Mouse (Mus musculus) G1E (cell line): ENCODE data around the gene Vapb.

Experiments
- CTCF ChIP-seq: IDR thresholded peaks from 2 replicates; pipeline ENCODE4 v1.5.1; 2012; ENCODE audit warnings: low read depth, low read length, inconsistent platforms, mixed read lengths
- GATA1 ChIP-seq: IDR thresholded peaks from 2 replicates; pipeline ENCODE4 v1.6.1; 2012; ENCODE audit warnings: borderline replicate concordance, low read length, inconsistent platforms, mixed read lengths

- no peak for TF ChIP-seq GATA1
- TF ChIP-seq CTCF, result no peak
Measured at GRCm38 (mm10) chr2:173794531-173795510, 57.5 kb downstream of the Vapb start.
